Mouse (Mus musculus): ENCODE data around the gene Scd1. TPM values are rescaled to one million over a fixed set of nuclear protein-coding genes. Genes with fewer than 3 reads are reported as not detected.
A peak's percentile ranks its signal among the peaks of the same experiment; 100 is the strongest.

The Scd1 gene
- polyA plus RNA-seq, 1 experiment from 2014 or later, result 11.9 TPM

DNA sequence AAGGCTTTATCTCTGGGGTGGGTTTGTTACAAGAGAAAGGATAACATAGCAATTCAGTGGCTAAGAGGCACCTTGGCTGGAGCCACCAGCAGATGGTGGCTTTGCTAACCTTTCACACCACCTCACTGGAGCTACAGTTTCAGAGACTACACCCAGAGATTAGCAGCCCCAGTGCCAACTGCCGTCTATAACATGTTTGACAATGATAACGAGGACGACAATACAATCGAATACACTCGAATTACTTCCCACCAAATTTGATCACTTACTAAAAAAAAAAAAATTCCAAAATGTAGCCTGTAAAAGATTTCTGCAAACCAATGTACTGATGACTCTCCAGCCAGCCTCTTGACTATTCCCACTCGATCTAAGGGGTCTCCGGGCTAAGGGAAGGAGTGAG, 12.7 kb downstream of the Scd1 start:
- ATAC-seq (ENCODE audit: low FRiP score, low read depth), result no peak
- 89% methylated on average over 7 of the region's 7 CpGs for WGBS
- H3K36me3 ChIP-seq, result peaks cover 34% of the 10 kb centered on the region
- H3K4me3 ChIP-seq, result no peak overlapping the region
- H3K27ac ChIP-seq (replicated peaks), result no peak overlapping the region
- H3K9ac ChIP-seq (replicated peaks), result no peak overlapping the region
- H3K27me3 ChIP-seq, result no peaks in the 10 kb centered on the region
- H3K9me3 ChIP-seq, result no peaks in the 10 kb centered on the region
- no peaks in the 10 kb centered on the region for H3K4me1 ChIP-seq
- H3K4me2 ChIP-seq (replicated peaks), result no peak overlapping the region

DNA sequence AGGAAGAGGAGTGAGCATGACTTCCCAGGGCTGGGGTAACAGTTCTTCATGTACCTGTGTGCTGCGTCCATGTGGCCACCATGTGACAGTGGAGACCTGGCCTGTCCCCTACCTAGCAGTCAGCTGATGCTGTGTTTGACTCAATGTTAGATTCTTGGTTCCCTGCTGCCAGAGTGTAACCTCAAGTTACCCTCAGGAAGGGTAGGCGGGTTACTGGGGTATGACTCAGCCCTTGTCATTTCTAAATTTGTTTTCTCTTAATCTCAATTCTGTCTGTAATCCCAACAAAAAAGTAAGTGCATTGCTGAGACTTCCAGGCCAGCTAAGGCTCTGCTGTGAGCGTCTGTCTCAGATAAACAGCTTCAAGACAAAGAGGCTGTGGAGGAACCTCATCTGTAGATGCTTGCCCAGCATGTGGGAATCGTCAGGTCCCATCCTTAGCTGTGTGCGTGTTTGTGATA, 13.7 kb downstream of the Scd1 start:
- no peak for ATAC-seq (ENCODE audit: low FRiP score, low read depth)
- peaks cover 24% of the 10 kb centered on the region for H3K36me3 ChIP-seq
- WGBS, result 79% methylated on average over 5 of the region's 5 CpGs
- H3K4me2 ChIP-seq (replicated peaks), result no peak overlapping the region
- H3K27ac ChIP-seq (replicated peaks), result no peak overlapping the region
- no peak overlapping the region for H3K4me3 ChIP-seq
- H3K4me1 ChIP-seq, result peaks cover 4% of the 10 kb centered on the region
- no peaks in the 10 kb centered on the region for H3K27me3 ChIP-seq
- no peak overlapping the region for H3K9ac ChIP-seq (replicated peaks)
- H3K9me3 ChIP-seq, result no peaks in the 10 kb centered on the region

DNA sequence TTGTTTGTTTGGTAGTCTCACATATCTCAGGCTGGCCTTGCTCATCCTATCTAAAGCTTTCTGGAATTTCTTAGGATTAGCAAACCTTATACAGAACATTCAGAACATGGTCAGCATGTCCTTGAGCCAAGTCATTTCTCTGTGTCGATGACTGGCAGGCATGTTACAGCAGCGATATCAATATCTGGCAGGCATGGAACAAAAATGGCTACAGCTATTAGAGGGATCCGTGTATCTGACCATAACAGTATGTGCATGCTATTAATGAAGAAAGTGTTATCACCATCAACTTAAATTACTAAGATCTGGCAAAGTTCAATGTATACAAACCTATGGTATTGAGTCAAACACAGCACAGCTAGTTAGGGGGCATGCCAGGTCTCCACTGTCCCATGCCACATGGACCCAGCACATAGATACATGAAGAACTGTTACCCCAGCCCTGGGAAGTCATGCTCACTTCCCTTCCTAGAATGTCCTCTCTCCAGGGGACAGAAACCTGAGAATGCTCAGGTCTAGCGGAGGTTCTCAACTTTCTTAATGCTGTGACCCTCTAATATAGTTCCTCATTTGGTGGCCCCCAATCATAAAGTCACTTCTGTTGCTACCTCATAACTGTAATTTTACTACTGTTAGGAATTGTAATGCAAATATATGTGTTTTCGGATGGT, 15.2 kb downstream of the Scd1 start:
- Histone ChIP-seq H3K9me3 (no peaks in the 10 kb centered on the region), H3K4me2 (replicated peaks) (no peak overlapping the region), H3K4me1 (peaks cover 13% of the 10 kb centered on the region), H3K27me3 (no peaks in the 10 kb centered on the region), H3K9ac (replicated peaks) (no peak overlapping the region), H3K4me3 (no peak overlapping the region), H3K27ac (replicated peaks) (no peak overlapping the region), H3K36me3 (peaks cover 15% of the 10 kb centered on the region)
- WGBS, result 83% methylated on average over 5 of the region's 5 CpGs
- ATAC-seq (ENCODE audit: low FRiP score, low read depth), result no peak

DNA sequence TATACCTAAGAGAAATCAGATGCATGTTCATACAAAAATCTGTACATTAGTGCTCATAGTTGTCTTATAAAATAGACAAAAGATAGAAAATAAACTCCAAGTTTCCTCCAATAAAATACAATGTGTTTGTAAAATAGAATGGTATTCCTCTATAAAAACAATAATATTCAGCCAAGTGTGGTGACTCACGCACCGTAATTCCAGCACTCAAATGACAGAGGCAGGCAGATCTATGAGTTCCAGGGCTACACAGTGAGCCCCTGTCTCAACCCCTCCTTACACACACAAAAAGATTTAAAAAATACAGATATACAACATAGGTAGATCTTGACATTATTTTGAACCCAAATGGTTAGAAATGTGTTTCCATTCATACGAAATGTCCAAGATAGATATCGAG, 15.8 kb downstream of the Scd1 start:
- H3K9ac ChIP-seq (replicated peaks), result no peak overlapping the region
- H3K4me2 ChIP-seq (replicated peaks), result no peak overlapping the region
- H3K27ac ChIP-seq (replicated peaks), result no peak overlapping the region
- H3K4me3 ChIP-seq, result no peak overlapping the region
- peaks cover 13% of the 10 kb centered on the region for H3K4me1 ChIP-seq
- 91% methylated on average over 4 of the region's 4 CpGs for WGBS
- no peaks in the 10 kb centered on the region for H3K27me3 ChIP-seq
- no peak for ATAC-seq (ENCODE audit: low FRiP score, low read depth)
- peaks cover 10% of the 10 kb centered on the region; the same call in 1 of the 2 replicates for H3K36me3 ChIP-seq
- no peaks in the 10 kb centered on the region for H3K9me3 ChIP-seq

DNA sequence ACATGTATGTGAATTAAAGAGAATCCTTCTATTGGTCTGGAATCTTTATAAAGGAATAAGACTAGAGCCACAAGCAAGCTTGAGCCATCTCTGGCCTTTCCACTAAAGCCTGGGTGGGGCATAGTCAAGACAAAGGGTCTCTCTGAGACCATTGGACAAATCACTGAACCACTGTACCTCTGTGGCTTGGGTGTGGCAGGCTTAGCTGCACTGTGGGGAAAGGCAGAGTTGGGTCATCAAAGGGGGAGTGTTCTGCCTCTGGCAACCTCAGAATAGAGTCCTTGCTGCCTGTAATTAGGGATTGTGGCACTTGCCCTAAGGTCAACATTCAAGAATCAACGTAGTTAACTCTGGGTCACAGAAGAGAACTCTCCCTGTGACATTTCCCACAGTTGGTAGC, 18.2 kb downstream of the Scd1 start:
- Histone ChIP-seq H3K9ac (replicated peaks) (no peak overlapping the region), H3K4me3 (no peak overlapping the region), H3K4me2 (replicated peaks) (no peak overlapping the region), H3K4me1 (peaks cover 13% of the 10 kb centered on the region), H3K27ac (replicated peaks) (no peak overlapping the region; the same call in 1 of the 2 replicates), H3K27me3 (no peaks in the 10 kb centered on the region), H3K9me3 (no peaks in the 10 kb centered on the region), H3K36me3 (no peaks in the 10 kb centered on the region)
- 14% methylated on average over 1 of the region's 1 CpGs for WGBS
- no peak for ATAC-seq (ENCODE audit: low FRiP score, low read depth)

DNA sequence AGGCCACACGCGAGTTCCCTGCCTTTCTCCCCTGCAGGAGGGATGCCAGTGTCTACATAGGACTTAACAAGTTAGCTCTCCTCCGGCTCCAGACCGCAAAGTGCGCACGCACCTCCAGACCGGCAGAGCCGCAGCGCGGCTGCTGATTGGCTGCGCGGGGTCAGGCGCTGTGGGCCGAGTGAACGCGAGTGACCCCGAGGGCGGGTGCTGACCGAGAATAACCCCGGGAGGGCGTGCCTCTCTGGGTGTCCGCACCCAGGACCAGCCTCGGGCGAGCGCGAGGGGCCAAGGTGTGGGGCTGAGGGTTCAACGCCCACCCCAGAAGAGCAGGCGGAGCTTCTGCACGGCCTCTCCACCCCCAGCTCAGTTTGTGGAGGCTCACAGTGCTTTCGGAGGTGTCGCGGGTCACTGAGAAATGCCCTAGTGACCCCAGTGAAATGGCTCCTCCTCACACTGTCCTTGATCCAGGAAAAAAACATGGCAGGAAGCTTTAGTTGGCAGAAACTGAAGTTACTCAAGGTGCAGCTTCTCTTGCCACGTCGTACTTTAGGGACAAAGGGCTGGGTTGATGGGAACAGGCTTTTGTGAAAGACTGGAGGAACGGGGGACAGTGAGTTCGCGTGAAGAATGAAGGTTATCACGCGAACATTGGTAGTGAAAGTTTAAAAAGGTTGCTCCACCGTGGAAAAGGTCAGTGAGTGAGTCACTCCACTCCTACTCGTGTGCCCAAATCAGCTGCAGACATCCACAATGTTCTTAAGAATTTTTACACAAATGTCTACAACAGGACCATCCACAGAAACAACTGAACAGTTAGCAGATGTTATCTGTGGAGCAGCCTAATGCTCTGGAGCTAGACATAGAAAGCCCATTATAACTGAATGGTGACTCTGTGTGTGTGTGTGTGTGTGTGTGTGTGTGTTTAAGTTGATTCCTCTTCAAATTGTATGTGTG, 18.9 kb downstream of the Scd1 start:
- Histone ChIP-seq H3K9ac (replicated peaks) (peak overlapping the region; percentile 62), H3K27me3 (no peaks in the 10 kb centered on the region), H3K4me1 (peaks cover 13% of the 10 kb centered on the region), H3K27ac (replicated peaks) (peak overlapping the region; percentile 81), H3K9me3 (no peaks in the 10 kb centered on the region), H3K4me2 (replicated peaks) (peak overlapping the region; percentile 70), H3K4me3 (peak overlapping the region; percentile 62), H3K36me3 (no peaks in the 10 kb centered on the region)
- WGBS, result 7% methylated on average over 41 of the region's 41 CpGs
- ATAC-seq (ENCODE audit: low FRiP score, low read depth), result peak; percentile 96

DNA sequence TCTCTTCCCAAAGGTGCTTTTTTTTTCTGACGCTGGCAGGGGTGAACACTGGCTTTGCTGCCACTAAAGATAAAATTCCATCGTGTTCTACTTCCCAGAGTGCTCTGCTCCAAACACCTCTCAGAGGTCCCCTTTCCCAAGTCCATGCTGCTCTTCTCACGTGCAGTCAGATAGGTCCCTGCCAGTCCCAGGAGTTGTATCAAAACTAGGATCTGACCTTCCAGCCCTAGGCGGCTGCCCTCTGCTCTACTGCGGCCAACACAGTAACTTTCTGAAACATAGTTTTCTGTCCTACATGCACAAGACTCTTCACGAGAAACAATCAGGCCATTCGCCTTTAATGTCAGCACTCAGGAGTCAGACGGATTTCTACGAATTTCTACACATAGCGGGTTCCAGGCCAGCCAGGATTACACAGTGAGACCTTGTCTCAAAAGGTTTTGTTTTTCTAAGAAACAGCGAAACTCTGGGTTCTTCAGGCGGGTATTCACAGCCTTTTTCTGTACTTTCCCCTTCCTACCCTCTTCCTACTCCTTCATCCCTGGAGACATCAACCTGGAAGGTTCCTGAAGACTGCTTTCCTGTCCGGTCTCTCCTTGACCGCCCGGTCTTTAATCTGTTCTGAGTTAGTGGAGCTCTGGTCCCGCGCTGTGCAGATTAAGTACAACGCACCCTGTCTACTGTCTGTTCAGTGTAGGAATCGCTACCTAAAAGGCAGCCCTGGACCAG, 19.8 kb downstream of the Scd1 start:
- Histone ChIP-seq H3K4me3 (peak overlapping the region; percentile 62), H3K4me1 (peaks cover 13% of the 10 kb centered on the region), H3K36me3 (no peaks in the 10 kb centered on the region), H3K9ac (replicated peaks) (peak overlapping the region; percentile 62), H3K27me3 (no peaks in the 10 kb centered on the region), H3K4me2 (replicated peaks) (peak overlapping the region; percentile 70), H3K9me3 (no peaks in the 10 kb centered on the region), H3K27ac (replicated peaks) (peak overlapping the region; percentile 81)
- 30% methylated on average over 19 of the region's 19 CpGs for WGBS
- no peak for ATAC-seq (ENCODE audit: low FRiP score, low read depth)

DNA sequence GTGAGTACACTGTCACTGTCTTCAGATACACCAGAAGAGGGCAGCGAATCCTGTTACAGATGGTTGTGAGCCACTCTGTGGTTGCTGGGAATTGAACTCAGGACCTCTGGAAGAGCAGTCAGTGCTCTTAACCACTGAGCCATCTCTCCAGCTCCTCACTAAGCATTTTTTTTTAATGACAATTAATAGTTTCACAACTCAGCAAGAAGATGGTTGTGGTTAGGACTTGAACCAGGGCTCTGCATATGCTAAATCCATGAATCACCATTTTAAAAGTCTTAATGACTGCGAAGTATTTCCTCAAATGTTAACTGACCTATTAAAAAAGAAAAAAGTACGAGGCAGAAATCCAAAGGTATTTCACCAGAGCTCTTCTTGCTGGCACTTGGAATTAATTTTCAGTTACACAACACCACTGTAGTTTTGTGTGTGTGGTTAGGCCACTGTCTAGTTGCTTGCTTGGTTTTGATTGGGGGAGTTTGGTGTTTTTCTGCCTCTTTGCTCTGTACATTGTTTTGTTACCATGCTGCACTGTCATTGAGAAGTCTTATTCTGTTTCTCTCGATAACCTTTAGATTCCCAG, 20.5 kb downstream of the Scd1 start:
- Histone ChIP-seq H3K4me2 (replicated peaks) (no peak overlapping the region), H3K9ac (replicated peaks) (no peak overlapping the region), H3K4me1 (peaks cover 18% of the 10 kb centered on the region), H3K36me3 (no peaks in the 10 kb centered on the region), H3K27ac (replicated peaks) (no peak overlapping the region), H3K27me3 (no peaks in the 10 kb centered on the region), H3K9me3 (no peaks in the 10 kb centered on the region), H3K4me3 (no peak overlapping the region)
- 94% methylated on average over 4 of the region's 4 CpGs for WGBS
- ATAC-seq (ENCODE audit: low FRiP score, low read depth), result no peak

DNA sequence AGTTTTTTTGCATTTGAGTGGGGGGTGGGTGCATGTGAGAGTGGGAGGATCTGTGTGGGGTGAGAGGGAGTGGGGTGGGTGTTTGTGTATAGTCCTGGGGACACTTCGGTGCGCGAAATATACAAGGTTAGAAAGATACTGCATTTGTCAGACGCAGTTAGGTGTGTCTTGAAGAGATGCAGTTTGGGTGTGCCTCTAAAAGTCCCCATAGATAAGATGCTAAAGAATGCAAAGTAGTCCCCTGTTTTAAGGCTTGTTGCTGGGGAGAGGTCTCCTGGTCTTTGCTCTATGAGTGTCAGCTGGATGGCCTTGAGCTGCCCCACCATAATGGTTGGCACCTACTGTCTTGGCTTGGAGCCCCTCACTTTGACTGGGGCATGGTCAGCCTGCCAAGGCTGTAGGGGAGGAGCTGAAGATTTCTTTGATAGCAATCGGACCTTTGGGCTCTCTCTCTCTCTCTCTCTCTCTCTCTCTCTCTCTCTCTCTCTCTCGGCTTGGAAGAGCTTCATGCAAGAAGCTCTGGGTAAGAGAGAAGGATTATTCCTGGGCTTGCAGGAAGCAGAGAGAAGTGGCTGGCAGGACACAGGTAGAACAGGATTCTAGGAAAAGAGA, 21.7 kb downstream of the Scd1 start:
- no peaks in the 10 kb centered on the region for H3K27me3 ChIP-seq
- 95% methylated on average over 6 of the region's 6 CpGs for WGBS
- H3K27ac ChIP-seq (replicated peaks), result no peak overlapping the region
- no peaks in the 10 kb centered on the region for H3K36me3 ChIP-seq
- H3K9me3 ChIP-seq, result no peaks in the 10 kb centered on the region
- no peak overlapping the region for H3K4me3 ChIP-seq
- H3K9ac ChIP-seq (replicated peaks), result no peak overlapping the region
- no peak for ATAC-seq (ENCODE audit: low FRiP score, low read depth)
- H3K4me2 ChIP-seq (replicated peaks), result no peak overlapping the region
- H3K4me1 ChIP-seq, result peaks cover 18% of the 10 kb centered on the region

DNA sequence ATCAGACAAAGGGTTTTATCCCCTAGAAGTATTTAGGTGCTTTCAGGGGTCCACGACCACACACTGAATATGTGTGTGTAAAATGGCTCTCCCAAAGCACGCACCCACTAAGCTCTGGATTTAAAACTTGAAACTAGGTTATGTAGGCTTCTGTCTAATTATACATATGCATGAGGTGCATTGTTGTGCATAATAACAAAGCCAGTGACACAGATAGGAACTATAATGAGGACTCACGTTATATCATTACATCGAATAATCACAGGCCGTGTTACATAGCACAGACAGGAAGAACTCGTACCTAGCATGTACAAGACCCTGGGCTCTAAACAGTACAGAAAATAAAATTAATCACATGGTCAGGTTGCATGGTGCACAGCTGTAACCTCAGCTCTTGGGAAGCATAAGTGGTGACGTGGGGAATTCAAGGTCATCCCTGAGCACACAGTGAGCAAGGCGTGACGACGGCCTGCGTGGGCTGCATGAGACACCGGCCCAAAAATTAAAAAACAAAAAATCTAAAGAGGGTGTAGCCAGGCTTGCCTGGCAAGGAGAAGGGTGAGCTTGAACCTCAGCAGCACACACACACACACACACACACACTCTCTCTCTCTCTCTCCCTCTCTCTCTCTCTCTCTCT, 24.9 kb downstream of the Scd1 start:
- ATAC-seq (ENCODE audit: low FRiP score, low read depth), result no peak
- H3K4me1 ChIP-seq, result peaks cover 6% of the 10 kb centered on the region
- WGBS, result 83% methylated on average over 12 of the region's 12 CpGs
- H3K27ac ChIP-seq (replicated peaks), result no peak overlapping the region
- H3K9me3 ChIP-seq, result no peaks in the 10 kb centered on the region
- H3K27me3 ChIP-seq, result no peaks in the 10 kb centered on the region
- H3K36me3 ChIP-seq, result no peaks in the 10 kb centered on the region
- no peak overlapping the region for H3K4me2 ChIP-seq (replicated peaks)
- no peak overlapping the region for H3K9ac ChIP-seq (replicated peaks)
- no peak overlapping the region for H3K4me3 ChIP-seq

DNA sequence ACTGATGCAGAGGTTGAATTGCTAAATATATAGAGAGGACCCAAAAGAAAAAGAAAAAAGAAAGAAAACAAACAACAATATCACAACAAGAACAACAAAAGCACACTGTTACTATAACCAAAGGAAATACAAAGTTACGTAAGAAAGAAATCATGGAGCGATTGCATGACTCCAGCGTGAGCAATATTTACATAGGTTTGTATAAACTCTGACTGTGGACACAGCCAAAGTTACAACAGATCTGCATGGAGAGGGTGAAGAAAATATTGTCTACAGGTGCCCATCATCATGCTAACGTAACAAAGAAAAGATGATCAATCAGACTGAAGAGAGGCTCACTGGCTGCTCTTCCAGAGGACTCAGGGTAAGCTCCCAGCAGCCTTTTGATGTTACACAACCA, 27.6 kb downstream of the Scd1 start:
- Histone ChIP-seq H3K27ac (replicated peaks) (no peak overlapping the region), H3K4me2 (replicated peaks) (no peak overlapping the region), H3K9me3 (no peaks in the 10 kb centered on the region), H3K36me3 (no peaks in the 10 kb centered on the region), H3K4me3 (no peak overlapping the region), H3K27me3 (no peaks in the 10 kb centered on the region), H3K4me1 (peaks cover 9% of the 10 kb centered on the region; the same call in 1 of the 2 replicates), H3K9ac (replicated peaks) (no peak overlapping the region)
- 89% methylated on average over 4 of the region's 4 CpGs for WGBS
- no peak for ATAC-seq (ENCODE audit: low FRiP score, low read depth)

Data from midbrain, embryonic 12.5 days (tissue).